In the genomic region with DNA sequence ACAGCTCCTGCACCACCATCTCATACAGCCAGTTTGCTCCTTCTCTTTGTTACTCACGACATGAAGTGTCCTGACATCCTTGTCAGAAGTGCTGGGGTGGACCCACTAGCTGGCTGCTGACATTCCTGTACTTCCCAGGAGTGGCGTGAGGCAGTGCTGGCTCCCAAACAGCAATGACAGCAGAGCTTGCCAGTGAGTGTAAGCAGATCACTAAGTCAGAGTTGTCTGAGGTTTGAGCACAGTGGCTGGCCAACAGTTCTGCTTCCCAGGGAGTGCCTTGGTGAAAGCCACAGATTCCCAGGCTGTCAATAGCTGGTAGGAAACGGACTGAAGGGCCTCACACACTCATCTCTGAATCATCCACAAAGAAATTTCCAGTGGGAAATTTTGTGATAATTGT, we compare ENCODE assay signal across 43 mouse cellular contexts. TPM values are rescaled to one million over a fixed set of nuclear protein-coding genes. Genes with fewer than 3 reads are reported as not detected.
DNase-seq lines count a peak whose midpoint lies in the region; ATAC-seq lines count a peak whose summit lies in the region.
"Had no signal": no experiment of that assay in that cellular context is flagged by ENCODE, and none has a peak within 500 bp of the region (broad histone marks: within the 10 kb centered on the region; RNA-seq: fewer than 3 reads in every experiment).

No protein-coding gene starts in this region.

- H3K27ac ChIP-seq in heart, embryonic 12.5 days (ENCODE audit: poor library complexity, severe bottlenecking): no peak overlapping the region; the same call in 1 of the 2 replicates
- no peak overlapping the region for H3K27ac ChIP-seq in heart, embryonic 10.5 days
- H3K27ac ChIP-seq in heart, embryonic 15.5 days: peak overlapping the region; percentile 23; the same call in 1 of the 2 replicates
- H3K27ac ChIP-seq: hindbrain, embryonic 13.5 days; kidney, postnatal 0 days; liver, embryonic 12.5 days; midbrain, embryonic 10.5 days; neural tube, embryonic 12.5 days; stomach, postnatal 0 days had no signal

- no peak overlapping the region for H3K9ac ChIP-seq in heart, embryonic 12.5 days
- no peak overlapping the region for H3K9ac ChIP-seq in heart, embryonic 15.5 days
- H3K9ac ChIP-seq: hindbrain, embryonic 13.5 days; liver, embryonic 12.5 days; liver, postnatal 0 days; neural tube, embryonic 12.5 days had no signal

- no peaks in the 10 kb centered on the region for H3K27me3 ChIP-seq in heart, embryonic 12.5 days (replicated peaks)
- H3K27me3 ChIP-seq in heart, embryonic 10.5 days (ENCODE audit: insufficient read depth, poor library complexity, severe bottlenecking): no peaks in the 10 kb centered on the region
- H3K27me3 ChIP-seq in heart, embryonic 15.5 days: no peaks in the 10 kb centered on the region
- H3K27me3 ChIP-seq: hindbrain, embryonic 13.5 days; liver, embryonic 12.5 days; neural tube, embryonic 12.5 days had no signal

- H3K4me1 ChIP-seq in heart, embryonic 12.5 days (replicated peaks): peaks cover 11% of the 10 kb centered on the region; the same call in 1 of the 2 replicates
- H3K4me1 ChIP-seq in heart, embryonic 10.5 days: peaks cover 5% of the 10 kb centered on the region; the same call in 1 of the 2 replicates
- H3K4me1 ChIP-seq in heart, embryonic 15.5 days (replicated peaks): 0 out of 2 replicates have a peak, but pooled peaks cover 5% of the 10 kb centered on the region
- H3K4me1 ChIP-seq: hindbrain, embryonic 13.5 days; liver, embryonic 12.5 days; midbrain, embryonic 10.5 days; neural tube, embryonic 12.5 days had no signal

- H3K36me3 ChIP-seq in heart, embryonic 12.5 days: peaks cover 90% of the 10 kb centered on the region
- H3K36me3 ChIP-seq in heart, embryonic 10.5 days: peaks cover 90% of the 10 kb centered on the region
- H3K36me3 ChIP-seq in heart, embryonic 15.5 days: peaks cover 74% of the 10 kb centered on the region

- H3K4me3 ChIP-seq in heart, embryonic 12.5 days: no peak overlapping the region
- no peak overlapping the region for H3K4me3 ChIP-seq in heart, embryonic 10.5 days
- H3K4me3 ChIP-seq in heart, embryonic 15.5 days: no peak overlapping the region
- H3K4me3 ChIP-seq: erythroblast, embryonic 14.5 days; hindbrain, embryonic 13.5 days; liver, embryonic 12.5 days; midbrain, embryonic 10.5 days; myocyte; neural tube, embryonic 12.5 days had no signal

- intact Hi-C loops in gastrocnemius, postnatal 14 days (cut with DNase I; ENCODE audit: low total_unique reads): no loop called here
- intact Hi-C loops in left cerebral cortex, postnatal 14 days (cut with DNase I): no loop called here

- ATAC-seq in heart, embryonic 12.5 days (ENCODE audit: insufficient number of reproducible peaks, low FRiP score): peak; percentile 55; the same call in 1 of the 2 replicates
- ATAC-seq in heart, embryonic 15.5 days (replicated peaks; ENCODE audit: insufficient number of reproducible peaks, insufficient read depth, low FRiP score, low read depth): peak; percentile 67; the same call in 1 of the 2 replicates
- ATAC-seq: activated CD4-positive, CD25-positive, alpha-beta regulatory T cell, adult 4 months; CD4-positive, CD25-positive, alpha-beta regulatory T cell, adult 4 months; forebrain, embryonic 14.5 days; intestine, embryonic 16.5 days; liver, embryonic 12.5 days; liver, postnatal 0 days had no signal

- 54% methylated on average over 3 of the region's 3 CpGs for WGBS in heart, embryonic 12.5 days
- WGBS in heart, embryonic 10.5 days: 61% methylated on average over 3 of the region's 3 CpGs
- WGBS in heart, embryonic 15.5 days: 56% methylated on average over 3 of the region's 3 CpGs

- DNase-seq in gastrocnemius, postnatal 14 days: peak; percentile 22
- no peak for DNase-seq in gastrocnemius, postnatal 10 days
- DNase-seq in heart, embryonic 10.5 days (ENCODE audit: low spot score): no peak
- DNase-seq in Muller cell, postnatal 12 days (ENCODE audit: inconsistent ontology term): peak; percentile 86
- DNase-seq in cerebellum, adult 9-10 months: no peak
- no peak for DNase-seq in left cerebral cortex, postnatal 14 days (ENCODE audit: low spot score in 2 of 2)
- DNase-seq: adrenal gland, adult 2 months; adrenal gland, postnatal 36 days; cerebellum, adult 18-20 months; cerebellum, postnatal 14 days; kidney, adult 8-10 months; kidney, postnatal 4 days; left cerebral cortex, postnatal 4 days; liver, postnatal 0 days; right cerebral cortex, adult 18-20 months; spleen, adult 18-20 months; thymus, adult 18-20 months; thymus, postnatal 25 days had no signal

- H3K4me2 ChIP-seq in heart, embryonic 12.5 days: no peak overlapping the region
- H3K4me2 ChIP-seq in heart, embryonic 15.5 days: no peak overlapping the region
- H3K4me2 ChIP-seq: hindbrain, embryonic 13.5 days; liver, embryonic 12.5 days; neural tube, embryonic 12.5 days had no signal

- no peaks in the 10 kb centered on the region for H3K9me3 ChIP-seq in heart, embryonic 12.5 days (replicated peaks)
- no peaks in the 10 kb centered on the region for H3K9me3 ChIP-seq in heart, embryonic 10.5 days
- no peaks in the 10 kb centered on the region for H3K9me3 ChIP-seq in heart, embryonic 15.5 days (replicated peaks)
- H3K9me3 ChIP-seq: hindbrain, embryonic 13.5 days; liver, embryonic 12.5 days; midbrain, embryonic 10.5 days; neural tube, embryonic 12.5 days had no signal

RNA-seq across cellular contexts. Expression of a gene that starts 25.4 kb away (rescaled TPM):
- 100 to 1,000 TPM; 413 to 473 TPM for total RNA-seq in gastrocnemius, postnatal 14 days (2021)
- total RNA-seq in gastrocnemius, postnatal 10 days (2021): 100 to 1,000 TPM; 379 to 385 TPM
- polyA plus RNA-seq in heart, embryonic 12.5 days (2016; fragmentation: Nextera tagmentation; extraction: Ambion mirVana): 406 and 431 TPM in 2 replicates
- 404 and 483 TPM in 2 replicates for polyA plus RNA-seq in heart, embryonic 10.5 days (2016; fragmentation: Nextera tagmentation; extraction: Ambion mirVana)
- 494 and 516 TPM in 2 replicates for polyA plus RNA-seq in heart, embryonic 15.5 days (2015; fragmentation: Nextera tagmentation; extraction: Ambion mirVana)
- 100 to 1,000 TPM; 220 to 227 TPM for total RNA-seq in left cerebral cortex, postnatal 14 days (2021)

RNA-seq across cellular contexts. Expression of a gene that starts 36.6 kb away (rescaled TPM):
- not detected for total RNA-seq in gastrocnemius, postnatal 14 days (2021)
- not detected for total RNA-seq in gastrocnemius, postnatal 10 days (2021)
- not detected in 2 replicates for polyA plus RNA-seq in heart, embryonic 12.5 days (2016; fragmentation: Nextera tagmentation; extraction: Ambion mirVana)
- not detected in 2 replicates for polyA plus RNA-seq in heart, embryonic 10.5 days (2016; fragmentation: Nextera tagmentation; extraction: Ambion mirVana)
- polyA plus RNA-seq in heart, embryonic 15.5 days (2015; fragmentation: Nextera tagmentation; extraction: Ambion mirVana): not detected in 2 replicates
- total RNA-seq in left cerebral cortex, postnatal 14 days (2021): not detected
- total RNA-seq: adrenal gland, adult 2 months; adrenal gland, postnatal 36 days; heart, postnatal 14 days; layer of hippocampus, adult 8-10 months; layer of hippocampus, postnatal 25 days; left cerebral cortex, adult 8-10 months; left cerebral cortex, postnatal 4 days; megakaryocyte progenitor cell, adult 5-6 weeks; midbrain, postnatal 0 days had no signal
- polyA plus RNA-seq: adrenal gland, adult 2 months; brain, embryonic 14.5 days; CD4-positive, CD25-positive, alpha-beta regulatory T cell, adult 4 months; cortical plate, adult 2 months; erythroblast, embryonic 14.5 days; forebrain, embryonic 14.5 days; hindbrain, embryonic 13.5 days; intestine, embryonic 16.5 days; kidney, postnatal 0 days; limb, embryonic 14.5 days; liver, embryonic 12.5 days; liver, postnatal 0 days; lung, embryonic 16.5 days; midbrain, embryonic 10.5 days; midbrain, postnatal 0 days; myocyte; neural tube, embryonic 12.5 days; stomach, postnatal 0 days had no signal

RNA-seq across cellular contexts. Expression of a gene that starts 47.6 kb away (rescaled TPM):
- total RNA-seq in gastrocnemius, postnatal 14 days (2021): not detected
- total RNA-seq in gastrocnemius, postnatal 10 days (2021): not detected
- polyA plus RNA-seq in heart, embryonic 12.5 days (2016; fragmentation: Nextera tagmentation; extraction: Ambion mirVana): not detected in 2 replicates
- polyA plus RNA-seq in heart, embryonic 10.5 days (2016; fragmentation: Nextera tagmentation; extraction: Ambion mirVana): not detected in 2 replicates
- polyA plus RNA-seq in heart, embryonic 15.5 days (2015; fragmentation: Nextera tagmentation; extraction: Ambion mirVana): not detected in 2 replicates
- not detected for total RNA-seq in left cerebral cortex, postnatal 14 days (2021)
- total RNA-seq: adrenal gland, adult 2 months; adrenal gland, postnatal 36 days; heart, postnatal 14 days; layer of hippocampus, adult 8-10 months; layer of hippocampus, postnatal 25 days; left cerebral cortex, adult 8-10 months; left cerebral cortex, postnatal 4 days; megakaryocyte progenitor cell, adult 5-6 weeks; midbrain, postnatal 0 days had no signal
- polyA plus RNA-seq: activated CD4-positive, CD25-positive, alpha-beta regulatory T cell, adult 4 months; adrenal gland, adult 2 months; brain, embryonic 14.5 days; CD4-positive, CD25-positive, alpha-beta regulatory T cell, adult 4 months; cortical plate, adult 2 months; embryonic facial prominence, embryonic 14.5 days; erythroblast, embryonic 14.5 days; forebrain, embryonic 14.5 days; hindbrain, embryonic 13.5 days; intestine, embryonic 16.5 days; kidney, postnatal 0 days; limb, embryonic 14.5 days; liver, embryonic 12.5 days; liver, postnatal 0 days; lung, embryonic 16.5 days; midbrain, embryonic 10.5 days; midbrain, postnatal 0 days; myocyte; neural tube, embryonic 12.5 days; stomach, postnatal 0 days had no signal

Comparison
In these comparisons a context has a peak if more than half of its experiments do, and no peak if none do; other contexts are left out.
1. DNase-seq: peak in gastrocnemius, postnatal 14 days (single experiment) and Muller cell, postnatal 12 days (single experiment); none in gastrocnemius, postnatal 10 days (single experiment), heart, embryonic 10.5 days (single experiment), cerebellum, adult 9-10 months (single experiment) and left cerebral cortex, postnatal 14 days (0 of 2).